Mouse (Mus musculus) liver, embryonic 16.5 days (tissue): ENCODE measurements around the gene Tut4. TPM values are rescaled to one million over a fixed set of nuclear protein-coding genes. Genes with fewer than 3 reads are reported as not detected.
A peak's percentile ranks its signal among the peaks of the same experiment; 100 is the strongest.

Experiments used
- ATAC-seq: fragments of 200-750 bp; cut with Nextera tagmentation; 2 replicates; pipeline ENCODE4 v1.8.0; 2017; ENCODE audit warnings: low read depth, mild to moderate bottlenecking, moderate number of reproducible peaks, moderate library complexity
- H3K27ac ChIP-seq: fragments of 300-500 bp; sonication (generic); 2 replicates; pipeline ENCODE4 v1.5.1; 2014; ENCODE audit warnings: mild to moderate bottlenecking, low read length
- H3K27me3 ChIP-seq: fragments of 300-500 bp; sonication (generic); 2 replicates; pipeline ENCODE4 v1.6.1; 2014; ENCODE audit warnings: low read depth, low read length, mixed read lengths; ENCODE audit not compliant: control insufficient read depth, insufficient read depth
- H3K36me3 ChIP-seq: fragments of 300-500 bp; sonication (generic); 2 replicates; pipeline ENCODE4 v1.6.1; 2014; ENCODE audit warnings: mild to moderate bottlenecking; ENCODE audit not compliant: control insufficient read depth, insufficient read depth
- H3K4me1 ChIP-seq: fragments of 300-500 bp; sonication (generic); 2 replicates; pipeline ENCODE4 v1.6.1; 2014; ENCODE audit warnings: low read depth, low read length, mixed read lengths; ENCODE audit not compliant: control insufficient read depth
- H3K4me2 ChIP-seq: fragments of 300-500 bp; sonication (generic); 2 replicates; pipeline ENCODE4 v1.6.1; 2014; ENCODE audit warnings: low read depth, low read length, mixed read lengths
- H3K4me3 ChIP-seq: fragments of 300-500 bp; sonication (generic); 2 replicates; pipeline ENCODE4 v1.5.1; 2014; ENCODE audit warnings: low read depth, mild to moderate bottlenecking, low read length
- H3K9ac ChIP-seq: fragments of 300-500 bp; sonication (generic); 2 replicates; pipeline ENCODE4 v1.6.1; 2014; ENCODE audit warnings: low read depth, low read length
- H3K9me3 ChIP-seq: fragments of 300-500 bp; sonication (generic); replicated peaks from 2 replicates; pipeline ENCODE4 v1.6.1; 2016; ENCODE audit warnings: low read length; ENCODE audit not compliant: control insufficient read depth
- WGBS: fragments of 180-500 bp; shearing (Covaris S2); extraction: QIAGEN DNeasy Blood & Tissue Kit; methylation state at CpG from one replicate; pipeline ENCODE4 v1.1.7; 2014; ENCODE audit not compliant: insufficient replicate concordance; 5-methylcytosine and 5-hydroxymethylcytosine counted together
- polyA plus RNA-seq: library from polyadenylated mRNA; unstranded; fragments of >200 nt; fragmentation: Nextera tagmentation; extraction: Ambion mirVana; gene quantifications from 2 replicates; pipeline ENCODE4 v1.2.1, GENCODE M21; 2015

Gene Tut4
- polyA plus RNA-seq = 17.1 and 17.9 TPM in 2 replicates

- Histone ChIP-seq H3K9ac (peak within 1 kb of the TSS; percentile 88), H3K27me3 (no peaks in the 10 kb centered on the region), H3K9me3 (no peaks in the 10 kb centered on the region), H3K36me3 (no peaks in the 10 kb centered on the region; the same call in 1 of the 2 replicates), H3K4me1 (peaks cover 18% of the 10 kb centered on the region), H3K4me2 (peak within 1 kb of the TSS; percentile 82), H3K27ac (peak within 1 kb of the TSS; percentile 94), H3K4me3 (peak within 1 kb of the TSS; percentile 81)
- ATAC-seq = peak; percentile 77
- WGBS = under 1% methylated on average over 84 of the region's 97 CpGs
Observed at GRCm38 (mm10) chr4:108459231-108460155, at the start of gene Tut4. Gene Tut4, plus strand, starts transcription at chr4:108459426.

DNA sequence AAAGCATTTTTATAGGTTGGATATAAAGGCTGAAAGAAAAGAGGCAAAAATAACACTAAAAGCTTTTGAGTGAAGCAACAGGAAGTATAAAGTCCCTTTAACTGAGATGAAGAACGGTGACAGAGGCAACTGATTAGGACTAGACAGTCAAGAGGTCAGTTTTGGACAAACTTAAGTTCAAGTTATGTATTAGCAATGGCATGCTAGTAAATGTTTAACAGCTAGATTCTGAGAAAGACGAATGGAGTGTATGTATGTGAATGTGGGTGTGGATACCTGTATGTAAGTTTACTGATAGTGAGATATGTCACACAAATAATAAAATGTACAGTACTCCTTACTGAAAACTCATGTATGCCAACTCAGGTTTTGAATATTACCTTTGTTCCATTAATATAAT is 34.6 kb upstream of the Tut4 start:
- Histone ChIP-seq H3K9ac (no peak overlapping the region), H3K4me3 (no peak overlapping the region), H3K4me2 (no peak overlapping the region), H3K27ac (peak overlapping the region; percentile 18), H3K36me3 (no peaks in the 10 kb centered on the region), H3K4me1 (peaks cover 10% of the 10 kb centered on the region; the same call in 1 of the 2 replicates), H3K9me3 (no peaks in the 10 kb centered on the region), H3K27me3 (no peaks in the 10 kb centered on the region)
- 38% methylated on average over 2 of the region's 2 CpGs for WGBS
- peak; percentile 71 for ATAC-seq

DNA sequence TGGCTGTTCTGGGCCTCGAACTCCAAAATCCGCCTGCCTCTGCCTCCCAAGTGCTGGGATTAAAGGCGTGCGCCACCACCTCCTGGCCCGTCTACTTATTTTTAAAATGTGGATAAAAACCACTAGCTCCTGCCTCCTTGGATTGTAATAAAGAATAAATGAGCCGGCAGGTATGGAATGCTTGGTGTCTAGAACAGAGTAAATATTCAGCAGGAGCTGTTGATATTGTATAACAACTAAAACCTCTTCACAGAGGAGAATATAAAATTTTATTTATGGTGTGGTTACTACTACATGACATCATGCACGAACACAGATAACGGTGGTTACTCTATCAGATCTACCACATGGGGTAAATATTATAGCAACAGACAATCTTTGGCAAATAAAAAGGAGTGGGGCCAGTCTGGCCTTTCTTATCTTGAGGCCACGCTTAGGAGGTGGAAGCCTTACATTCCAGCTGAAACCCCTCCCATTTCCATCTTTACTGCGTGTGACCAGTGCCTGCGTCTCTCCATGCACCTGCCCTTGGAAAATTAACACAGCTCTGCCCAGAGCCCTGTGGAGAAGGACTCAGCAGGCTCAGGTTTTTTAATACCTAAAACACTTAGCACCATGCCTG is 31.4 kb upstream of the Tut4 start:
- Histone ChIP-seq H3K36me3 (no peaks in the 10 kb centered on the region), H3K4me1 (peaks cover 10% of the 10 kb centered on the region; the same call in 1 of the 2 replicates), H3K9ac (no peak overlapping the region), H3K27me3 (peaks cover 9% of the 10 kb centered on the region), H3K27ac (no peak overlapping the region), H3K9me3 (no peaks in the 10 kb centered on the region), H3K4me3 (no peak overlapping the region), H3K4me2 (no peak overlapping the region)
- 38% methylated on average over 11 of the region's 11 CpGs for WGBS
- ATAC-seq = 0 out of 2 replicates have a peak, but pooled peaks have one; percentile 34

GRCm38 (mm10) chr4:108428341-108428721 is 30.9 kb upstream of the Tut4 start:
- no peaks in the 10 kb centered on the region for H3K9me3 ChIP-seq
- H3K27ac ChIP-seq = no peak overlapping the region
- H3K27me3 ChIP-seq = peaks cover 9% of the 10 kb centered on the region
- H3K4me3 ChIP-seq = no peak overlapping the region
- H3K36me3 ChIP-seq = no peaks in the 10 kb centered on the region
- H3K4me1 ChIP-seq = peaks cover 10% of the 10 kb centered on the region; the same call in 1 of the 2 replicates
- 29% methylated on average over 6 of the region's 6 CpGs for WGBS
- H3K4me2 ChIP-seq = no peak overlapping the region
- no peak overlapping the region for H3K9ac ChIP-seq
- ATAC-seq = no peak

- Histone ChIP-seq H3K27me3 (peaks cover 9% of the 10 kb centered on the region), H3K9me3 (no peaks in the 10 kb centered on the region), H3K27ac (no peak overlapping the region; the same call in 1 of the 2 replicates), H3K4me3 (no peak overlapping the region), H3K36me3 (no peaks in the 10 kb centered on the region), H3K9ac (no peak overlapping the region), H3K4me1 (peaks cover 10% of the 10 kb centered on the region; the same call in 1 of the 2 replicates), H3K4me2 (no peak overlapping the region)
- 51% methylated on average over 4 of the region's 4 CpGs for WGBS
- ATAC-seq = no peak
Observed at GRCm38 (mm10) chr4:108430656-108431560, 28.3 kb upstream of the Tut4 start.

DNA sequence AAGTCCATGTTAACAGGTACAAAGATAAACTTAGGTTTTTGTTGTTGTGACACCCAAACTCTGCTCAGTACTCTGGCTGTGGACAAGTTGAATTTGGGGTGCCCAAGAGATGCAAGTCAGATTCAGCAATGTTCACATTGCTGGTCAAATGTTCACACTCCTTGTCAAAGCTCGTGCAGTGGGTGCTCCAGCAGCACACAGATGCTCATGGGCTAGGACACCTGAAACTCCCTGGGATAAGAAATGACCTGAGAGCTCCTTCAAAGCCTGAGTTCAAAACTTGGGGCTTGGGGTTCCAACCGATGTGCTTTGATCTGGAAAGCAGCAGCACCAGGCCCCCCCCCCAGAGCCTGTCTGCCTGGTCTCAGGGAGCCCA is 27.7 kb upstream of the Tut4 start:
- no peak overlapping the region for H3K9ac ChIP-seq
- H3K4me3 ChIP-seq = no peak overlapping the region
- peaks cover 8% of the 10 kb centered on the region; the same call in 1 of the 2 replicates for H3K4me1 ChIP-seq
- peaks cover 9% of the 10 kb centered on the region for H3K27me3 ChIP-seq
- no peaks in the 10 kb centered on the region for H3K9me3 ChIP-seq
- H3K4me2 ChIP-seq = no peak overlapping the region
- H3K27ac ChIP-seq = peak overlapping the region; percentile 34; the same call in 1 of the 2 replicates
- 0 out of 2 replicates have a peak, but pooled peaks have one; percentile 22 for ATAC-seq
- 34% methylated on average over 2 of the region's 2 CpGs for WGBS
- no peaks in the 10 kb centered on the region for H3K36me3 ChIP-seq

GRCm38 (mm10) chr4:108433341-108433740 is 25.9 kb upstream of the Tut4 start:
- Histone ChIP-seq H3K4me3 (no peak overlapping the region), H3K27ac (no peak overlapping the region), H3K36me3 (no peaks in the 10 kb centered on the region), H3K9me3 (no peaks in the 10 kb centered on the region), H3K4me1 (peaks cover 2% of the 10 kb centered on the region; the same call in 1 of the 2 replicates), H3K4me2 (no peak overlapping the region), H3K9ac (no peak overlapping the region), H3K27me3 (peaks cover 9% of the 10 kb centered on the region)
- WGBS = 34% methylated on average over 6 of the region's 6 CpGs
- ATAC-seq = no peak

DNA sequence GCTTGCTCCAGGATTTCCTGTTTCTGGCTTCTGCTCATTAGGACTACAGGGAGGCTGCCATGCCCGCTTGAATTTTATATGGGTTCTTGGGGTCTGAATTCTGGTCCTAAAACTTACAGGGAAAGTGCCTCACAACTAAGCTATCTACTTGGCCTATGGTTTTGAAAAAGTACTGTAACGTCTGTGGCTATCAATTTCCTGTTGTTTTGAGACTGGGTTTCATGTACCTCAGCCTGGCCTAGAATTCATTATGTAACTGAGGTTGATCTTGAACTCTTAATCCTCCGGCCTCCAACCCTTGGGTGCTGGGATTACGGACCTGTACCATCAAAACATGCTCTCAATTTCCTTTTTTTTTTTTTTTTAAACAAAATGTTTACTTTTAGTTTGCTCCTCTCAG is 25.0 kb upstream of the Tut4 start:
- Histone ChIP-seq H3K4me2 (no peak overlapping the region), H3K27me3 (peaks cover 9% of the 10 kb centered on the region), H3K36me3 (no peaks in the 10 kb centered on the region), H3K9ac (no peak overlapping the region), H3K9me3 (no peaks in the 10 kb centered on the region), H3K4me1 (no peaks in the 10 kb centered on the region; the same call in 1 of the 2 replicates), H3K4me3 (no peak overlapping the region), H3K27ac (no peak overlapping the region)
- no peak for ATAC-seq
- WGBS = 44% methylated on average over 4 of the region's 4 CpGs
